Mouse (Mus musculus): ENCODE data around the gene Crlf1.

Gene Crlf1

DNA sequence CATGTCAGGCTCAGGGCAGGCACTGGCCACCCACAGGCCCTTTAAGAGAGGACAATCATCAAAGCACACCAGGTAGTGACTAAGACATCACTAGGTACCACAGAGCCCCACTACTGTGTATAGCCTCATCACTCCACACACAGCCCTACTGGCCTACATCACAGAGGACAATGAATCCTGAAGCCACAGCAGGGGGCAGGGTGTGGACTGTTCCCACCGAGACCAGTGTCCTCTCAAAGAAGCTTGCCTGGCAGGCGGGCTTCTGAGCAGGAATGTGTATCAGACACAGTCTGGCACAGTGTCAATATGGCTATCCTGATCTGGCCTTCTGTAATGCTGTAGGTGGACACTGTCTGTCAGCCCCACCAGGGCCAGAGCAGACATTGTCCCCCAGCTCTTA lies 23.0 kb upstream of the Crlf1 start:
- H3K36me3 ChIP-seq (ENCODE audit: insufficient read depth, low read length): peaks cover 46% of the 10 kb centered on the region
- TF ChIP-seq NANOG (IDR thresholded peaks at IDR 0.05; ENCODE audit: borderline replicate concordance, low read length) (no peak), POU5F1 (IDR thresholded peaks at IDR 0.05; ENCODE audit: borderline replicate concordance, low read length) (no peak)
- H3K4me1 ChIP-seq (replicated peaks; ENCODE audit: low read depth, low read length): peaks cover 44% of the 10 kb centered on the region
- no peak overlapping the region for H3K4me3 ChIP-seq (replicated peaks; ENCODE audit: low read length)
- no peaks in the 10 kb centered on the region for H3K9me3 ChIP-seq (ENCODE audit: low read length)
- no peaks in the 10 kb centered on the region for H3K27me3 ChIP-seq (ENCODE audit: insufficient read depth, low read length)

- H3K36me3 ChIP-seq (ENCODE audit: insufficient read depth, low read length): peaks cover 37% of the 10 kb centered on the region
- no peak overlapping the region for H3K4me3 ChIP-seq (replicated peaks; ENCODE audit: low read length)
- no peak for TF ChIP-seq NANOG (IDR thresholded peaks at IDR 0.05; ENCODE audit: borderline replicate concordance, low read length)
- TF ChIP-seq CTCF (conservative IDR thresholded peaks at IDR 0.05; ENCODE audit: low read length): no peak
- no peak for TF ChIP-seq POU5F1 (IDR thresholded peaks at IDR 0.05; ENCODE audit: borderline replicate concordance, low read length)
- H3K27me3 ChIP-seq (ENCODE audit: insufficient read depth, low read length): no peaks in the 10 kb centered on the region
- H3K4me1 ChIP-seq (replicated peaks; ENCODE audit: low read depth, low read length): peaks cover 46% of the 10 kb centered on the region
- H3K9me3 ChIP-seq (ENCODE audit: low read length): no peaks in the 10 kb centered on the region
Observed at GRCm38 (mm10) chr8:70471856-70472255, 21.1 kb upstream of the Crlf1 start.

GRCm38 (mm10) chr8:70476333-70477268 lies 16.4 kb upstream of the Crlf1 start, which contains the start of gene Klhl26:
Klhl26 (minus strand) TSS chr8:70476968.
- H3K4me1 ChIP-seq (replicated peaks; ENCODE audit: low read depth, low read length): peaks cover 38% of the 10 kb centered on the region
- no peaks in the 10 kb centered on the region for H3K9me3 ChIP-seq (ENCODE audit: low read length)
- peak within 1 kb of the TSS; percentile 96 for H3K4me3 ChIP-seq (replicated peaks; ENCODE audit: low read length)
- H3K36me3 ChIP-seq (ENCODE audit: insufficient read depth, low read length): peaks cover 7% of the 10 kb centered on the region
- H3K27me3 ChIP-seq (ENCODE audit: insufficient read depth, low read length): peaks cover 16% of the 10 kb centered on the region
- TF ChIP-seq NANOG (IDR thresholded peaks at IDR 0.05; ENCODE audit: borderline replicate concordance, low read length): no peak
- no peak for TF ChIP-seq POU5F1 (IDR thresholded peaks at IDR 0.05; ENCODE audit: borderline replicate concordance, low read length)
- no peak for TF ChIP-seq CTCF (conservative IDR thresholded peaks at IDR 0.05; ENCODE audit: low read length)

GRCm38 (mm10) chr8:70477269-70477982 lies 15.5 kb upstream of the Crlf1 start:
- H3K36me3 ChIP-seq (ENCODE audit: insufficient read depth, low read length): peaks cover 7% of the 10 kb centered on the region
- peaks cover 37% of the 10 kb centered on the region for H3K4me1 ChIP-seq (replicated peaks; ENCODE audit: low read depth, low read length)
- no peaks in the 10 kb centered on the region for H3K9me3 ChIP-seq (ENCODE audit: low read length)
- peak overlapping the region; percentile 96 for H3K4me3 ChIP-seq (replicated peaks; ENCODE audit: low read length)
- peaks cover 25% of the 10 kb centered on the region for H3K27me3 ChIP-seq (ENCODE audit: insufficient read depth, low read length)
- TF ChIP-seq NANOG (IDR thresholded peaks at IDR 0.05; ENCODE audit: borderline replicate concordance, low read length): no peak
- TF ChIP-seq CTCF (conservative IDR thresholded peaks at IDR 0.05; ENCODE audit: low read length): no peak
- TF ChIP-seq POU5F1 (IDR thresholded peaks at IDR 0.05; ENCODE audit: borderline replicate concordance, low read length): no peak

GRCm38 (mm10) chr8:70481908-70482307 lies 11.1 kb upstream of the Crlf1 start:
- Histone ChIP-seq H3K4me3 (replicated peaks; ENCODE audit: low read length) (no peak overlapping the region), H3K27me3 (ENCODE audit: insufficient read depth, low read length) (peaks cover 63% of the 10 kb centered on the region), H3K36me3 (ENCODE audit: insufficient read depth, low read length) (no peaks in the 10 kb centered on the region), H3K9me3 (ENCODE audit: low read length) (no peaks in the 10 kb centered on the region), H3K4me1 (replicated peaks; ENCODE audit: low read depth, low read length) (peaks cover 44% of the 10 kb centered on the region)
- no peak for TF ChIP-seq POU5F1 (IDR thresholded peaks at IDR 0.05; ENCODE audit: borderline replicate concordance, low read length)
- TF ChIP-seq CTCF (conservative IDR thresholded peaks at IDR 0.05; ENCODE audit: low read length): no peak

DNA sequence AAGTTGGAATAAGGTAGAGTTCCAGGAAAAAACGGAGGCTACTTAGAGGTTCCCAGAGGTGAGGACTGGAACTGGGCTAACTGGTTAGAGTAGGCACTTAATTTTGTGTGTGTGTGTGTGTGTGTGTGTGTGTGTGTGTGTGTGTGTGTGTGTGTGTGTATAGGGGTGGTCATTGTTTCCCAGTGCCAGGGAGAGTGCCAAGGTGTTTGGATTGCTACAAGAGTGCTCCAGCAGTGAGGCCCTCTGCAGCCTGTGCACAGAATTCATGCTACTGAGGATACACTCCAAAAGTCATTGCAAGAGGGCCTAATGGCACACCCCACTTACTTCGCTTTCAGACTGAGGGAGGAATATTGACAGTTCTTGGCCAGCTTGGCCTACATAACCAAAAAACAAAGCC lies 10.0 kb upstream of the Crlf1 start:
- no peak overlapping the region for H3K4me3 ChIP-seq (replicated peaks; ENCODE audit: low read length)
- H3K4me1 ChIP-seq (replicated peaks; ENCODE audit: low read depth, low read length): peaks cover 45% of the 10 kb centered on the region
- H3K36me3 ChIP-seq (ENCODE audit: insufficient read depth, low read length): no peaks in the 10 kb centered on the region
- no peaks in the 10 kb centered on the region for H3K9me3 ChIP-seq (ENCODE audit: low read length)
- TF ChIP-seq NANOG (IDR thresholded peaks at IDR 0.05; ENCODE audit: borderline replicate concordance, low read length): no peak
- peaks cover 73% of the 10 kb centered on the region for H3K27me3 ChIP-seq (ENCODE audit: insufficient read depth, low read length)

- H3K27me3 ChIP-seq (ENCODE audit: insufficient read depth, low read length): peaks cover 93% of the 10 kb centered on the region
- H3K36me3 ChIP-seq (ENCODE audit: insufficient read depth, low read length): no peaks in the 10 kb centered on the region
- H3K4me1 ChIP-seq (replicated peaks; ENCODE audit: low read depth, low read length): peaks cover 61% of the 10 kb centered on the region
- TF ChIP-seq CTCF (conservative IDR thresholded peaks at IDR 0.05; ENCODE audit: low read length) (no peak), NANOG (IDR thresholded peaks at IDR 0.05; ENCODE audit: borderline replicate concordance, low read length) (no peak), POU5F1 (IDR thresholded peaks at IDR 0.05; ENCODE audit: borderline replicate concordance, low read length) (no peak)
- H3K9me3 ChIP-seq (ENCODE audit: low read length): no peaks in the 10 kb centered on the region
- H3K4me3 ChIP-seq (replicated peaks; ENCODE audit: low read length): peak overlapping the region; percentile 69; the same call in 1 of the 2 replicates
Observed at GRCm38 (mm10) chr8:70486191-70486681, 6.7 kb upstream of the Crlf1 start.

- no peak for TF ChIP-seq NANOG (IDR thresholded peaks at IDR 0.05; ENCODE audit: borderline replicate concordance, low read length)
- no peak for TF ChIP-seq POU5F1 (IDR thresholded peaks at IDR 0.05; ENCODE audit: borderline replicate concordance, low read length)
- no peak for TF ChIP-seq CTCF (conservative IDR thresholded peaks at IDR 0.05; ENCODE audit: low read length)
Observed at GRCm38 (mm10) chr8:70486941-70487520, 5.9 kb upstream of the Crlf1 start, which contains the start of gene Tmem59l. Tmem59l (minus strand) TSS chr8:70487358.

More at GRCm38 (mm10) chr8:70486941-70487520, 5.9 kb upstream of the Crlf1 start, which contains the start of gene Tmem59l:
- Histone ChIP-seq H3K4me3 (replicated peaks; ENCODE audit: low read length) (peak within 1 kb of the TSS; percentile 69), H3K4me1 (replicated peaks; ENCODE audit: low read depth, low read length) (peaks cover 69% of the 10 kb centered on the region), H3K36me3 (ENCODE audit: insufficient read depth, low read length) (no peaks in the 10 kb centered on the region), H3K27me3 (ENCODE audit: insufficient read depth, low read length) (peaks cover 93% of the 10 kb centered on the region), H3K9me3 (ENCODE audit: low read length) (no peaks in the 10 kb centered on the region)

All from E14TG2a.4 (cell line).